Mouse (Mus musculus): ENCODE results near the gene Cmtm6. TPM values are rescaled to one million over a fixed set of nuclear protein-coding genes. Genes with fewer than 3 reads are reported as not detected.

Cmtm6 gene
- polyA plus RNA-seq, 1 experiment from 2014 or later: 45.2 TPM

GRCm38 (mm10) chr9:114771565-114771964, 40.6 kb downstream of the Cmtm6 start:
- ATAC-seq (ENCODE audit: insufficient number of reproducible peaks, insufficient read depth, low FRiP score, low read depth): no peak
- Histone ChIP-seq H3K27me3 (ENCODE audit: control insufficient read depth, insufficient read depth, low read length) (no peaks in the 10 kb centered on the region), H3K9me3 (ENCODE audit: control insufficient read depth, low read length) (no peaks in the 10 kb centered on the region), H3K4me1 (ENCODE audit: control insufficient read depth in 2 of 2, insufficient read depth in 2 of 2, low read length in 2 of 2) (peaks cover 6 to 18% of the 10 kb centered on the region in 2 experiments; a peak in 3 of 4 replicates), H3K9ac (ENCODE audit: low read length) (no peak overlapping the region), H3K4me3 (ENCODE audit: control insufficient read depth in 1 of 2, insufficient read depth in 1 of 2, low read depth in 1 of 2, low read length in 2 of 2) (no peak overlapping the region), H3K4me2 (ENCODE audit: low read length) (no peak overlapping the region), H3K36me3 (ENCODE audit: control insufficient read depth, insufficient read depth, low read length) (peaks cover 17% of the 10 kb centered on the region), H3K27ac (replicated peaks in 1 of 2; ENCODE audit: control insufficient read depth in 1 of 2, insufficient read depth in 1 of 2, low read depth in 2 of 2, low read length in 2 of 2) (no peak overlapping the region)
- WGBS: 75% methylated on average over 7 of the region's 7 CpGs

- 63% methylated on average over 6 of the region's 6 CpGs for WGBS
- Histone ChIP-seq H3K4me2 (ENCODE audit: low read length) (no peak overlapping the region), H3K36me3 (ENCODE audit: control insufficient read depth, insufficient read depth, low read length) (peaks cover 16% of the 10 kb centered on the region), H3K27me3 (ENCODE audit: control insufficient read depth, insufficient read depth, low read length) (no peaks in the 10 kb centered on the region), H3K9me3 (ENCODE audit: control insufficient read depth, low read length) (no peaks in the 10 kb centered on the region), H3K27ac (replicated peaks in 1 of 2; ENCODE audit: control insufficient read depth in 1 of 2, insufficient read depth in 1 of 2, low read depth in 2 of 2, low read length in 2 of 2) (no peak overlapping the region), H3K4me3 (ENCODE audit: control insufficient read depth in 1 of 2, insufficient read depth in 1 of 2, low read depth in 1 of 2, low read length in 2 of 2) (no peak overlapping the region), H3K4me1 (ENCODE audit: control insufficient read depth in 2 of 2, insufficient read depth in 2 of 2, low read length in 2 of 2) (peaks cover 5 to 16% of the 10 kb centered on the region in 2 experiments), H3K9ac (ENCODE audit: low read length) (no peak overlapping the region)
- ATAC-seq (ENCODE audit: insufficient number of reproducible peaks, insufficient read depth, low FRiP score, low read depth): no peak
Measured at GRCm38 (mm10) chr9:114774629-114775028, 43.7 kb downstream of the Cmtm6 start.

GRCm38 (mm10) chr9:114775272-114775671, 44.4 kb downstream of the Cmtm6 start:
- no peak for ATAC-seq (ENCODE audit: insufficient number of reproducible peaks, insufficient read depth, low FRiP score, low read depth)
- H3K4me2 ChIP-seq (ENCODE audit: low read length): no peak overlapping the region
- H3K4me1 ChIP-seq (ENCODE audit: control insufficient read depth in 2 of 2, insufficient read depth in 2 of 2, low read length in 2 of 2): peaks cover 8 to 23% of the 10 kb centered on the region in 2 experiments
- peak overlapping the region in 1 of 2 experiments; percentile 42; a peak in 1 of 4 replicates for H3K27ac ChIP-seq (replicated peaks in 1 of 2; ENCODE audit: control insufficient read depth in 1 of 2, insufficient read depth in 1 of 2, low read depth in 2 of 2, low read length in 2 of 2)
- peak overlapping the region; percentile 27 for H3K9ac ChIP-seq (ENCODE audit: low read length)
- WGBS: 44% methylated on average over 4 of the region's 4 CpGs
- no peak overlapping the region for H3K4me3 ChIP-seq (ENCODE audit: control insufficient read depth in 1 of 2, insufficient read depth in 1 of 2, low read depth in 1 of 2, low read length in 2 of 2)
- peaks cover 12% of the 10 kb centered on the region for H3K36me3 ChIP-seq (ENCODE audit: control insufficient read depth, insufficient read depth, low read length)
- no peaks in the 10 kb centered on the region for H3K27me3 ChIP-seq (ENCODE audit: control insufficient read depth, insufficient read depth, low read length)
- H3K9me3 ChIP-seq (ENCODE audit: control insufficient read depth, low read length): no peaks in the 10 kb centered on the region

GRCm38 (mm10) chr9:114776361-114776760, 45.4 kb downstream of the Cmtm6 start:
- Histone ChIP-seq H3K27ac (replicated peaks in 1 of 2; ENCODE audit: control insufficient read depth in 1 of 2, insufficient read depth in 1 of 2, low read depth in 2 of 2, low read length in 2 of 2) (no peak overlapping the region), H3K27me3 (ENCODE audit: control insufficient read depth, insufficient read depth, low read length) (no peaks in the 10 kb centered on the region), H3K4me2 (ENCODE audit: low read length) (no peak overlapping the region), H3K9me3 (ENCODE audit: control insufficient read depth, low read length) (no peaks in the 10 kb centered on the region), H3K36me3 (ENCODE audit: control insufficient read depth, insufficient read depth, low read length) (peaks cover 12% of the 10 kb centered on the region), H3K4me3 (ENCODE audit: control insufficient read depth in 1 of 2, insufficient read depth in 1 of 2, low read depth in 1 of 2, low read length in 2 of 2) (no peak overlapping the region), H3K9ac (ENCODE audit: low read length) (no peak overlapping the region), H3K4me1 (ENCODE audit: control insufficient read depth in 2 of 2, insufficient read depth in 2 of 2, low read length in 2 of 2) (peaks cover 10 to 27% of the 10 kb centered on the region in 2 experiments)
- WGBS: 89% methylated on average over 3 of the region's 3 CpGs
- ATAC-seq (ENCODE audit: insufficient number of reproducible peaks, insufficient read depth, low FRiP score, low read depth): no peak

GRCm38 (mm10) chr9:114777178-114778046, 46.5 kb downstream of the Cmtm6 start:
- no peak overlapping the region for H3K4me2 ChIP-seq (ENCODE audit: low read length)
- H3K9me3 ChIP-seq (ENCODE audit: control insufficient read depth, low read length): no peaks in the 10 kb centered on the region
- H3K27ac ChIP-seq (replicated peaks in 1 of 2; ENCODE audit: control insufficient read depth in 1 of 2, insufficient read depth in 1 of 2, low read depth in 2 of 2, low read length in 2 of 2): no peak overlapping the region
- peaks cover 12 to 27% of the 10 kb centered on the region in 2 experiments for H3K4me1 ChIP-seq (ENCODE audit: control insufficient read depth in 2 of 2, insufficient read depth in 2 of 2, low read length in 2 of 2)
- no peak overlapping the region for H3K4me3 ChIP-seq (ENCODE audit: control insufficient read depth in 1 of 2, insufficient read depth in 1 of 2, low read depth in 1 of 2, low read length in 2 of 2)
- H3K9ac ChIP-seq (ENCODE audit: low read length): no peak overlapping the region
- WGBS: 71% methylated on average over 6 of the region's 6 CpGs
- no peaks in the 10 kb centered on the region for H3K27me3 ChIP-seq (ENCODE audit: control insufficient read depth, insufficient read depth, low read length)
- peaks cover 4% of the 10 kb centered on the region for H3K36me3 ChIP-seq (ENCODE audit: control insufficient read depth, insufficient read depth, low read length)
- ATAC-seq (ENCODE audit: insufficient number of reproducible peaks, insufficient read depth, low FRiP score, low read depth): no peak

GRCm38 (mm10) chr9:114778047-114778390, 47.1 kb downstream of the Cmtm6 start:
- 77% methylated on average over 7 of the region's 7 CpGs for WGBS

GRCm38 (mm10) chr9:114778877-114779276, 48.0 kb downstream of the Cmtm6 start:
- H3K36me3 ChIP-seq (ENCODE audit: control insufficient read depth, insufficient read depth, low read length): no peaks in the 10 kb centered on the region
- H3K9ac ChIP-seq (ENCODE audit: low read length): no peak overlapping the region
- H3K4me1 ChIP-seq (ENCODE audit: control insufficient read depth in 2 of 2, insufficient read depth in 2 of 2, low read length in 2 of 2): peaks cover 12 to 27% of the 10 kb centered on the region in 2 experiments
- no peak overlapping the region for H3K4me3 ChIP-seq (ENCODE audit: control insufficient read depth in 1 of 2, insufficient read depth in 1 of 2, low read depth in 1 of 2, low read length in 2 of 2)
- no peaks in the 10 kb centered on the region for H3K27me3 ChIP-seq (ENCODE audit: control insufficient read depth, insufficient read depth, low read length)
- no peak for ATAC-seq (ENCODE audit: insufficient number of reproducible peaks, insufficient read depth, low FRiP score, low read depth)
- no peak overlapping the region for H3K27ac ChIP-seq (replicated peaks in 1 of 2; ENCODE audit: control insufficient read depth in 1 of 2, insufficient read depth in 1 of 2, low read depth in 2 of 2, low read length in 2 of 2)
- 95% methylated on average over 7 of the region's 7 CpGs for WGBS
- H3K4me2 ChIP-seq (ENCODE audit: low read length): no peak overlapping the region
- no peaks in the 10 kb centered on the region for H3K9me3 ChIP-seq (ENCODE audit: control insufficient read depth, low read length)

More at GRCm38 (mm10) chr9:114778047-114778390, 47.1 kb downstream of the Cmtm6 start:
- Histone ChIP-seq H3K27ac (replicated peaks in 1 of 2; ENCODE audit: control insufficient read depth in 1 of 2, insufficient read depth in 1 of 2, low read depth in 2 of 2, low read length in 2 of 2) (no peak overlapping the region), H3K4me2 (ENCODE audit: low read length) (no peak overlapping the region), H3K27me3 (ENCODE audit: control insufficient read depth, insufficient read depth, low read length) (no peaks in the 10 kb centered on the region), H3K9ac (ENCODE audit: low read length) (no peak overlapping the region), H3K9me3 (ENCODE audit: control insufficient read depth, low read length) (no peaks in the 10 kb centered on the region), H3K4me1 (ENCODE audit: control insufficient read depth in 2 of 2, insufficient read depth in 2 of 2, low read length in 2 of 2) (peaks cover 12 to 27% of the 10 kb centered on the region in 2 experiments), H3K36me3 (ENCODE audit: control insufficient read depth, insufficient read depth, low read length) (no peaks in the 10 kb centered on the region), H3K4me3 (ENCODE audit: control insufficient read depth in 1 of 2, insufficient read depth in 1 of 2, low read depth in 1 of 2, low read length in 2 of 2) (no peak overlapping the region)
- no peak for ATAC-seq (ENCODE audit: insufficient number of reproducible peaks, insufficient read depth, low FRiP score, low read depth)
